Mouse (Mus musculus) thymus, adult 2 months (tissue): ENCODE measurements at regions not wholly inside any gene's neighbourhood (a gene's known extent, or its start where the extent isn't known, plus 50 kb on each side); places are given as distances from the start of the nearest gene placed in this dataset.

Source experiments
- CTCF ChIP-seq: fragments of 200-500 bp; IDR thresholded peaks from 2 replicates; pipeline ENCODE4 v1.5.1; 2012; ENCODE audit warnings: mild to moderate bottlenecking, control low read depth, low read length, moderate library complexity, borderline replicate concordance; ENCODE audit not compliant: control insufficient read depth, poor library complexity, insufficient read depth; ENCODE audit errors: extremely low read depth
- POLR2A ChIP-seq: fragments of 200-500 bp; IDR thresholded peaks from 2 replicates; pipeline ENCODE4 v1.6.1; 2012; ENCODE audit warnings: mild to moderate bottlenecking, low read length, control low read depth, moderate library complexity; ENCODE audit not compliant: control insufficient read depth, poor library complexity, insufficient read depth; ENCODE audit errors: extremely low read depth

DNA sequence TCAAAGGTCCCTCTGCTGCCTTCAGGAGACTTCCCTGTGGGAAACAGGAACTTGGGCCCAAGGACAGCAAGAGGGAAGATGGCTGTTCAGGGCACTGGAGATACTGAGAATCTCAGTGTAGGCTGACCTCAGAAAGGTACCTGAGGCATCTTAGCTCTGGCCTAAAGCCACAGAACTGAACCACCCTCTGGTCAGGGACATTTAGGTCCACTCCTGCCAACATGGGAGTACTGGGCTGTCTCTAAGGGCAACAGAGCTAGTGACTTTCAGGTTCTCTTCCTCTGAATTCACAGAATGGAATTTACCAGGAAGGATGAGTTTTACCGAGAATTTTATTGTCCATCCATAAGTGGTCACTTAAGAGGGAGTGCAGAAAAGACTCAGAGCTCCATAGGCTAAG, 140.0 kb upstream of the Dynlrb2 start:
- TF ChIP-seq CTCF (no peak), POLR2A (no peak)
